Mouse (Mus musculus) bone marrow, adult 2 months (tissue): ENCODE results near the gene Efhd1. TPM values are rescaled to one million over a fixed set of nuclear protein-coding genes. Genes with fewer than 3 reads are reported as not detected.

Experiments used
- H3K27ac ChIP-seq: fragments of 200-500 bp; 2 replicates; pipeline ENCODE4 v1.5.1; 2012; ENCODE audit warnings: low read depth, mild to moderate bottlenecking, control low read depth, inconsistent platforms, low read length; ENCODE audit not compliant: control insufficient read depth, poor library complexity, insufficient read depth
- H3K4me1 ChIP-seq: fragments of 200-500 bp; 2 replicates; pipeline ENCODE4 v1.6.1; 2011; ENCODE audit warnings: low read length; ENCODE audit not compliant: control insufficient read depth, insufficient read depth
- H3K4me3 ChIP-seq: fragments of 200-500 bp; replicated peaks from 2 replicates; pipeline ENCODE3; 2011; ENCODE audit warnings: mild to moderate bottlenecking, low read depth, low read length, control low read depth; ENCODE audit not compliant: control insufficient read depth
- CTCF ChIP-seq: fragments of 200-500 bp; IDR thresholded peaks from 2 replicates; pipeline ENCODE4 v1.5.1; 2011; ENCODE audit warnings: low read length, control low read depth; ENCODE audit not compliant: control insufficient read depth, insufficient read depth
- POLR2A ChIP-seq: fragments of 200-500 bp; IDR thresholded peaks from 2 replicates; pipeline ENCODE4 v1.6.1; 2011; ENCODE audit warnings: low read depth, mild to moderate bottlenecking, control low read depth, low read length, borderline replicate concordance; ENCODE audit not compliant: control insufficient read depth
- WGBS: fragments of 180-500 bp; shearing (Covaris S2); methylation state at CpG from one replicate; pipeline ENCODE4 v1.1.7; 2018; 5-methylcytosine and 5-hydroxymethylcytosine counted together
- polyA plus RNA-seq: library from polyadenylated mRNA; stranded (reverse); fragments of >200 nt; gene quantifications from 2 replicates; pipeline ENCODE4 v1.2.4, GENCODE M21; 2011; ENCODE audit warnings: low replicate concordance; ENCODE audit not compliant: missing spikeins, insufficient read depth, insufficient read length

Gene Efhd1
- polyA plus RNA-seq, 1 experiment = not detected

- TF ChIP-seq POLR2A (no peak), CTCF (no peak)
- 63% methylated on average over 1 of the region's 1 CpGs for WGBS
- Histone ChIP-seq H3K4me1 (no peaks in the 10 kb centered on the region), H3K27ac (no peak overlapping the region), H3K4me3 (no peak overlapping the region)
These were observed 96.1 kb downstream of the Efhd1 start for GRCm38 (mm10) chr1:87360276-87360675.

Other genes with a start within 250 kb of the Efhd1 start
- not detected in 2 replicates for gene Alppl2, start 174.4 kb upstream of the Efhd1 start, polyA plus RNA-seq
- gene Alpi, start 162.8 kb upstream of the Efhd1 start, polyA plus RNA-seq = not detected in 2 replicates
- not detected in 2 replicates for gene Akp3, start 139.4 kb upstream of the Efhd1 start, polyA plus RNA-seq
- not detected in 2 replicates for gene Ecel1, start 107.8 kb upstream of the Efhd1 start, polyA plus RNA-seq
- not detected in 2 replicates for gene Prss56, start 81.0 kb upstream of the Efhd1 start, polyA plus RNA-seq
- gene Chrnd, start 73.8 kb upstream of the Efhd1 start, polyA plus RNA-seq = not detected in 2 replicates
- gene Chrng, start 59.7 kb upstream of the Efhd1 start, polyA plus RNA-seq = not detected in 2 replicates
- gene Eif4e2, start 50.4 kb upstream of the Efhd1 start, polyA plus RNA-seq = 47.4 and 67.2 TPM in 2 replicates
- 39.0 and 95.1 TPM in 2 replicates for gene Gigyf2, start 62.6 kb downstream of the Efhd1 start, polyA plus RNA-seq
- not detected in 2 replicates for gene Kcnj13, start 130.4 kb downstream of the Efhd1 start, polyA plus RNA-seq
- gene Snorc, start 205.9 kb downstream of the Efhd1 start, polyA plus RNA-seq = not detected in 2 replicates
- not detected in 2 replicates for gene Neu2, start 245.5 kb downstream of the Efhd1 start, polyA plus RNA-seq